Mouse (Mus musculus): Measurements from ENCODE around the gene Nr1i2. TPM values are rescaled to one million over a fixed set of nuclear protein-coding genes. Genes with fewer than 3 reads are reported as not detected.

Nr1i2 gene
- polyA plus RNA-seq, 1 experiment from 2014 or later, result not detected

GRCm38 (mm10) chr16:38295349-38295930, 816 bp upstream of the Nr1i2 start:
- H3K27ac ChIP-seq (replicated peaks; ENCODE audit: low read depth, low read length), result no peak overlapping the region
- H3K4me3 ChIP-seq (replicated peaks; ENCODE audit: low read depth, low read length), result no peak overlapping the region
- DNase-seq, result peak; percentile 12
- no peaks in the 10 kb centered on the region for H3K27me3 ChIP-seq (ENCODE audit: control insufficient read depth, insufficient read depth, low read length)
- H3K4me2 ChIP-seq (ENCODE audit: low read length), result no peak overlapping the region
- H3K9ac ChIP-seq (replicated peaks; ENCODE audit: low read length), result no peak overlapping the region
- no peaks in the 10 kb centered on the region for H3K9me3 ChIP-seq (ENCODE audit: control insufficient read depth, low read length)
- 62% methylated on average over 5 of the region's 5 CpGs for WGBS
- no peaks in the 10 kb centered on the region for H3K4me1 ChIP-seq (ENCODE audit: control insufficient read depth, insufficient read depth, low read length)
- no peaks in the 10 kb centered on the region for H3K36me3 ChIP-seq (ENCODE audit: control insufficient read depth, insufficient read depth, low read length)
- no peak for ATAC-seq (ENCODE audit: low FRiP score, low TSS enrichment)

- Histone ChIP-seq H3K9ac (replicated peaks; ENCODE audit: low read length) (no peak overlapping the region), H3K4me1 (ENCODE audit: control insufficient read depth, insufficient read depth, low read length) (no peaks in the 10 kb centered on the region), H3K27ac (replicated peaks; ENCODE audit: low read depth, low read length) (no peak overlapping the region), H3K27me3 (ENCODE audit: control insufficient read depth, insufficient read depth, low read length) (no peaks in the 10 kb centered on the region), H3K9me3 (ENCODE audit: control insufficient read depth, low read length) (no peaks in the 10 kb centered on the region), H3K36me3 (ENCODE audit: control insufficient read depth, insufficient read depth, low read length) (no peaks in the 10 kb centered on the region), H3K4me3 (replicated peaks; ENCODE audit: low read depth, low read length) (no peak overlapping the region), H3K4me2 (ENCODE audit: low read length) (no peak overlapping the region)
- no peak for DNase-seq
- 63% methylated on average over 2 of the region's 2 CpGs for WGBS
- no peak for ATAC-seq (ENCODE audit: low FRiP score, low TSS enrichment)
Measured at GRCm38 (mm10) chr16:38290151-38290550, 4.5 kb downstream of the Nr1i2 start.

GRCm38 (mm10) chr16:38288851-38289250, 5.8 kb downstream of the Nr1i2 start:
- DNase-seq (no peak), ATAC-seq (ENCODE audit: low FRiP score, low TSS enrichment) (no peak)
- no peaks in the 10 kb centered on the region for H3K27me3 ChIP-seq (ENCODE audit: control insufficient read depth, insufficient read depth, low read length)
- H3K4me3 ChIP-seq (replicated peaks; ENCODE audit: low read depth, low read length), result no peak overlapping the region
- H3K4me2 ChIP-seq (ENCODE audit: low read length), result no peak overlapping the region
- no peaks in the 10 kb centered on the region for H3K4me1 ChIP-seq (ENCODE audit: control insufficient read depth, insufficient read depth, low read length)
- no peak overlapping the region for H3K9ac ChIP-seq (replicated peaks; ENCODE audit: low read length)
- H3K9me3 ChIP-seq (ENCODE audit: control insufficient read depth, low read length), result no peaks in the 10 kb centered on the region
- 43% methylated on average over 6 of the region's 6 CpGs for WGBS
- H3K36me3 ChIP-seq (ENCODE audit: control insufficient read depth, insufficient read depth, low read length), result no peaks in the 10 kb centered on the region
- H3K27ac ChIP-seq (replicated peaks; ENCODE audit: low read depth, low read length), result no peak overlapping the region

DNA sequence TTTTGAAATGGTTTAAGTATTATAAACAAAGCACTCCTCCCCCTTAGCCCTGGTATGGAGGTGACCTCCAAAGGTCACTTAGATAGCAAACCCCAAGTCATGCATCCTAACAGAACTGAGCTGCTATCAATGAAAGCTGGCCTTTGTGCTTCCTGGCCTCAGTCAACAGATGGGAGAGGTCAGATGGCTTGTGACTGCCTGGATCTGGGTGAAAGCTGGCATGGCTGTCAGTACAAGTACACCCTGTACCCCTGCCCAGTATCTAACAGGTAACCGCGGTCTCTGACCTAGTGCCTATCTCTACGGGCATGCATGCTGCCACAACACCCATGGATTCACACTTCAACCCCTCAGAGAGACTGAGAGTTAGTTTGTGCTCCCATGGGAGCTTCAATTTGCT, 6.9 kb downstream of the Nr1i2 start:
- no peak overlapping the region for H3K9ac ChIP-seq (replicated peaks; ENCODE audit: low read length)
- no peaks in the 10 kb centered on the region for H3K27me3 ChIP-seq (ENCODE audit: control insufficient read depth, insufficient read depth, low read length)
- ATAC-seq (ENCODE audit: low FRiP score, low TSS enrichment) (no peak), DNase-seq (no peak)
- no peaks in the 10 kb centered on the region for H3K4me1 ChIP-seq (ENCODE audit: control insufficient read depth, insufficient read depth, low read length)
- no peaks in the 10 kb centered on the region for H3K9me3 ChIP-seq (ENCODE audit: control insufficient read depth, low read length)
- H3K36me3 ChIP-seq (ENCODE audit: control insufficient read depth, insufficient read depth, low read length), result no peaks in the 10 kb centered on the region
- no peak overlapping the region for H3K27ac ChIP-seq (replicated peaks; ENCODE audit: low read depth, low read length)
- H3K4me3 ChIP-seq (replicated peaks; ENCODE audit: low read depth, low read length), result no peak overlapping the region
- 86% methylated on average over 3 of the region's 3 CpGs for WGBS
- H3K4me2 ChIP-seq (ENCODE audit: low read length), result no peak overlapping the region

DNA sequence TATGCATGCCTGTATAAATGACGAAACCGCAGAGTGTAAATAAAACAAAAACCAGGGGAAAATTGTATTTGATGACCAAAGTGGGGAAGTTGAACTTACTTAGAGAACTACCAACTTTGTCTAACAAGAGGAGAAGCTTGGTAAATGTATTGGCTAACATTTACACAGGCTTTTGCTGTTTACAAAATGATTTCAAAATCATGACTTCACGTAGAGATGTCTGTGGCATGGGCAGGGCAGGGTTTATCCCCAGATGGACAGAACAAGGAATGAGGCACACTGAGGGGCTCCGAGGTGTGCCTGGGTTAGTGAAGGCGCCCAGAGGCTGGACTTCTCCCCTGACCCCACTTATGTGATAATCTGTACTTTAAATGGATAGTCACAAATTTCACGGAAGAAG, 7.3 kb downstream of the Nr1i2 start:
- no peak for ATAC-seq (ENCODE audit: low FRiP score, low TSS enrichment)
- 82% methylated on average over 6 of the region's 6 CpGs for WGBS

DNA sequence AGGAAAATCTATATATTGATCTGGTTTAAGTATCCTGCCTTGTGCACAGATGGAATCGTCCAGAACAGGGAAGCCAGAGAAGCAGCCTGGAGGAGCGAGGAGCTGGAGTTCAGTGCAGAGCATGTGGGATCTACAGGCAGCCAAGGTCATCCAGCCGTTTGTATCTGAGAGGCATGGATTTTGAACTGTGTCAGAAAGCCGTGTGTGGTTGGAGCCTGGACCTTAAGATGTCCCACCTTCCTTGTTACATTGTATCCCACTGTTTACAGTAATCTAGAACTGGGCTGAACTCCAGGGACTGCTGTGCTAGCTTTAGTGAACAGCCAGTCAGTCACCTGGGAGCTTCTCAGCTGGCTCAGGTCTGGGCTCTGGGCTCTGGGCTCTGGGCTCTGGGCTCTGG, 8.1 kb downstream of the Nr1i2 start:
- Histone ChIP-seq H3K4me3 (replicated peaks; ENCODE audit: low read depth, low read length) (no peak overlapping the region), H3K4me1 (ENCODE audit: control insufficient read depth, insufficient read depth, low read length) (no peaks in the 10 kb centered on the region), H3K9me3 (ENCODE audit: control insufficient read depth, low read length) (no peaks in the 10 kb centered on the region), H3K36me3 (ENCODE audit: control insufficient read depth, insufficient read depth, low read length) (no peaks in the 10 kb centered on the region), H3K4me2 (ENCODE audit: low read length) (no peak overlapping the region), H3K9ac (replicated peaks; ENCODE audit: low read length) (no peak overlapping the region), H3K27me3 (ENCODE audit: control insufficient read depth, insufficient read depth, low read length) (no peaks in the 10 kb centered on the region), H3K27ac (replicated peaks; ENCODE audit: low read depth, low read length) (no peak overlapping the region)
- DNase-seq, result peak; percentile 6
- 80% methylated on average over 4 of the region's 4 CpGs for WGBS
- ATAC-seq (ENCODE audit: low FRiP score, low TSS enrichment), result no peak

More for the DNA sequence above, 7.3 kb downstream of the Nr1i2 start:
- Histone ChIP-seq H3K36me3 (ENCODE audit: control insufficient read depth, insufficient read depth, low read length) (no peaks in the 10 kb centered on the region), H3K4me2 (ENCODE audit: low read length) (no peak overlapping the region), H3K27ac (replicated peaks; ENCODE audit: low read depth, low read length) (no peak overlapping the region), H3K4me1 (ENCODE audit: control insufficient read depth, insufficient read depth, low read length) (no peaks in the 10 kb centered on the region), H3K27me3 (ENCODE audit: control insufficient read depth, insufficient read depth, low read length) (no peaks in the 10 kb centered on the region), H3K9me3 (ENCODE audit: control insufficient read depth, low read length) (no peaks in the 10 kb centered on the region), H3K4me3 (replicated peaks; ENCODE audit: low read depth, low read length) (no peak overlapping the region), H3K9ac (replicated peaks; ENCODE audit: low read length) (no peak overlapping the region)
- DNase-seq, result no peak

GRCm38 (mm10) chr16:38285801-38286200, 8.8 kb downstream of the Nr1i2 start:
- WGBS, result 90% methylated on average over 7 of the region's 7 CpGs

GRCm38 (mm10) chr16:38283300-38283699, 11.3 kb downstream of the Nr1i2 start:
- Histone ChIP-seq H3K36me3 (ENCODE audit: control insufficient read depth, insufficient read depth, low read length) (no peaks in the 10 kb centered on the region), H3K9ac (replicated peaks; ENCODE audit: low read length) (no peak overlapping the region), H3K27ac (replicated peaks; ENCODE audit: low read depth, low read length) (no peak overlapping the region), H3K4me3 (replicated peaks; ENCODE audit: low read depth, low read length) (no peak overlapping the region), H3K9me3 (ENCODE audit: control insufficient read depth, low read length) (no peaks in the 10 kb centered on the region), H3K27me3 (ENCODE audit: control insufficient read depth, insufficient read depth, low read length) (no peaks in the 10 kb centered on the region), H3K4me1 (ENCODE audit: control insufficient read depth, insufficient read depth, low read length) (no peaks in the 10 kb centered on the region), H3K4me2 (ENCODE audit: low read length) (no peak overlapping the region)
- ATAC-seq (ENCODE audit: low FRiP score, low TSS enrichment), result no peak
- DNase-seq, result peak; percentile 2
- WGBS, result 31% methylated on average over 3 of the region's 3 CpGs

More at GRCm38 (mm10) chr16:38285801-38286200, 8.8 kb downstream of the Nr1i2 start:
- DNase-seq (no peak), ATAC-seq (ENCODE audit: low FRiP score, low TSS enrichment) (no peak)
- Histone ChIP-seq H3K4me1 (ENCODE audit: control insufficient read depth, insufficient read depth, low read length) (no peaks in the 10 kb centered on the region), H3K4me2 (ENCODE audit: low read length) (no peak overlapping the region), H3K36me3 (ENCODE audit: control insufficient read depth, insufficient read depth, low read length) (no peaks in the 10 kb centered on the region), H3K9me3 (ENCODE audit: control insufficient read depth, low read length) (no peaks in the 10 kb centered on the region), H3K4me3 (replicated peaks; ENCODE audit: low read depth, low read length) (no peak overlapping the region), H3K27ac (replicated peaks; ENCODE audit: low read depth, low read length) (no peak overlapping the region), H3K27me3 (ENCODE audit: control insufficient read depth, insufficient read depth, low read length) (no peaks in the 10 kb centered on the region), H3K9ac (replicated peaks; ENCODE audit: low read length) (no peak overlapping the region)

DNA sequence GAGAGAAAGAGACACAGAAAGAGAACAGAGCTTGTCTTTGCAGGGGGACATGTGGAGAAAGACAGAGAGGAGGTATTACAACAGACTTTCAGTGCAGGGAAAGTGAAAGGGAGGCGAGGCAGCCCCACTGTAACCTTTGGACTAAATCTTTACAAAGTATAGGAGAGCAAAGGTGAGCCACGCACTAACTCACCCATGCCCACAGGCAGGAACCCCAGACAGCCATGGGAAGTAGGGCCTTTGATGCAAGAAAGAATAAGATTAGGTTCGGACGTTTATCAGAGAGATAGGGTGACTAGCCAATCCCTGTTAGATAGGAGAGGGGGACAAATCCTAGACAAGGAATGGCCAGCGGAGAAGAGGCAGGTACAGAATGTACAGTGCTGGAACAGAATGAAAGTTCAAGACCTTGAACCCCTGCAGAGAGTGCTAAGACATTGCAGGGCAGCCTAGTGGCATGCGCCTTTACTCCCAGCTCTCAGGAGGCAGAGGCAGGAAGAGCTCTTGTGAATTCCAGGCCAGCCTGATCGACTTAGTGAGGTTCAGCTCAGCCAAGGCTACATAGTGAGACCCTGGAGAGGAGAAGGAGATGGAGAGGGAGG, 12.0 kb downstream of the Nr1i2 start:
- WGBS, result 87% methylated on average over 7 of the region's 7 CpGs
- H3K4me2 ChIP-seq (ENCODE audit: low read length), result no peak overlapping the region
- no peak overlapping the region for H3K4me3 ChIP-seq (replicated peaks; ENCODE audit: low read depth, low read length)
- H3K36me3 ChIP-seq (ENCODE audit: control insufficient read depth, insufficient read depth, low read length), result no peaks in the 10 kb centered on the region
- H3K9ac ChIP-seq (replicated peaks; ENCODE audit: low read length), result no peak overlapping the region
- H3K27ac ChIP-seq (replicated peaks; ENCODE audit: low read depth, low read length), result no peak overlapping the region
- H3K4me1 ChIP-seq (ENCODE audit: control insufficient read depth, insufficient read depth, low read length), result no peaks in the 10 kb centered on the region
- ATAC-seq (ENCODE audit: low FRiP score, low TSS enrichment), result no peak
- H3K27me3 ChIP-seq (ENCODE audit: control insufficient read depth, insufficient read depth, low read length), result no peaks in the 10 kb centered on the region
- no peak for DNase-seq
- no peaks in the 10 kb centered on the region for H3K9me3 ChIP-seq (ENCODE audit: control insufficient read depth, low read length)

All from midbrain, embryonic 14.5 days (tissue).